Mouse (Mus musculus): Measurements from ENCODE around the gene Scaf11. TPM values are rescaled to one million over a fixed set of nuclear protein-coding genes. Genes with fewer than 3 reads are reported as not detected.
A peak's percentile ranks its signal among the peaks of the same experiment; 100 is the strongest.

Gene Scaf11
- polyA plus RNA-seq, 1 experiment from 2014 or later = 39.1 TPM

GRCm38 (mm10) chr15:96468316-96468715 lies 7.7 kb upstream of the Scaf11 start:
- no peak overlapping the region for H3K9ac ChIP-seq (ENCODE audit: low read depth, low read length)
- ATAC-seq = no peak
- WGBS = 89% methylated on average over 2 of the region's 2 CpGs
- H3K36me3 ChIP-seq (ENCODE audit: control insufficient read depth, insufficient read depth, low read length) = no peaks in the 10 kb centered on the region
- H3K27ac ChIP-seq (ENCODE audit: low read length) = no peak overlapping the region
- no peaks in the 10 kb centered on the region for H3K27me3 ChIP-seq (ENCODE audit: control insufficient read depth, insufficient read depth, low read depth, low read length)
- H3K4me1 ChIP-seq (ENCODE audit: control insufficient read depth, insufficient read depth, low read length) = no peaks in the 10 kb centered on the region
- H3K4me3 ChIP-seq (ENCODE audit: low read depth, low read length) = no peak overlapping the region
- H3K4me2 ChIP-seq (ENCODE audit: low read length) = no peak overlapping the region
- H3K9me3 ChIP-seq (replicated peaks; ENCODE audit: control insufficient read depth, low read length, poor library complexity, severe bottlenecking) = no peaks in the 10 kb centered on the region

GRCm38 (mm10) chr15:96467844-96468243 lies 7.2 kb upstream of the Scaf11 start:
- no peak overlapping the region for H3K9ac ChIP-seq (ENCODE audit: low read depth, low read length)
- H3K4me3 ChIP-seq (ENCODE audit: low read depth, low read length) = no peak overlapping the region
- no peaks in the 10 kb centered on the region for H3K27me3 ChIP-seq (ENCODE audit: control insufficient read depth, insufficient read depth, low read depth, low read length)
- WGBS = 73% methylated on average over 5 of the region's 5 CpGs
- no peak for ATAC-seq
- no peak overlapping the region for H3K4me2 ChIP-seq (ENCODE audit: low read length)
- no peaks in the 10 kb centered on the region for H3K9me3 ChIP-seq (replicated peaks; ENCODE audit: control insufficient read depth, low read length, poor library complexity, severe bottlenecking)
- no peaks in the 10 kb centered on the region for H3K36me3 ChIP-seq (ENCODE audit: control insufficient read depth, insufficient read depth, low read length)
- H3K4me1 ChIP-seq (ENCODE audit: control insufficient read depth, insufficient read depth, low read length) = no peaks in the 10 kb centered on the region
- H3K27ac ChIP-seq (ENCODE audit: low read length) = no peak overlapping the region

GRCm38 (mm10) chr15:96466362-96466903 lies 5.8 kb upstream of the Scaf11 start:
- WGBS = 95% methylated on average over 13 of the region's 13 CpGs
- no peak overlapping the region for H3K9ac ChIP-seq (ENCODE audit: low read depth, low read length)
- ATAC-seq = no peak
- H3K4me3 ChIP-seq (ENCODE audit: low read depth, low read length) = no peak overlapping the region
- H3K27me3 ChIP-seq (ENCODE audit: control insufficient read depth, insufficient read depth, low read depth, low read length) = no peaks in the 10 kb centered on the region
- H3K4me1 ChIP-seq (ENCODE audit: control insufficient read depth, insufficient read depth, low read length) = peaks cover 6% of the 10 kb centered on the region
- no peak overlapping the region for H3K27ac ChIP-seq (ENCODE audit: low read length)
- no peaks in the 10 kb centered on the region for H3K36me3 ChIP-seq (ENCODE audit: control insufficient read depth, insufficient read depth, low read length)
- no peaks in the 10 kb centered on the region for H3K9me3 ChIP-seq (replicated peaks; ENCODE audit: control insufficient read depth, low read length, poor library complexity, severe bottlenecking)
- H3K4me2 ChIP-seq (ENCODE audit: low read length) = no peak overlapping the region

DNA sequence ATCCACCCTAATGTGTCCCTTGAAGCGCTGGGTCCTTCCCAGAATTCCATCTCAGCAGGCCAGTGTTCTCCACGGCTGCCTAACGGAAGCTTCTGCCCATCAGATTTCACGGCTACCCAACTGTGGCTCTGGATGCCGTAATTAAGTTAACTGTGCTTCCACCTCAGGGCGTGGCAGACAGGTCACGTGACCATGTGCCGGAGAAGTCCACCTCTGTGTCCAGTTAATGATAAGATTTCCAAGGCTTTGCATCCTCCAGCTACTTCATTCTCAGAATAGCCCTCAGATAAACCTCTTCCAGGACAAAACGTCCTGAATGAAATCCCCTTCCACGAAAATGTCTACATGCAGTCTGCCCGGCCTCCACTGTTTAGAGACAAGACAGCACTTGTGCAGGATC lies 4.4 kb upstream of the Scaf11 start:
- Histone ChIP-seq H3K27me3 (ENCODE audit: control insufficient read depth, insufficient read depth, low read depth, low read length) (no peaks in the 10 kb centered on the region), H3K4me1 (ENCODE audit: control insufficient read depth, insufficient read depth, low read length) (peaks cover 6% of the 10 kb centered on the region), H3K9me3 (replicated peaks; ENCODE audit: control insufficient read depth, low read length, poor library complexity, severe bottlenecking) (no peaks in the 10 kb centered on the region), H3K36me3 (ENCODE audit: control insufficient read depth, insufficient read depth, low read length) (no peaks in the 10 kb centered on the region), H3K27ac (ENCODE audit: low read length) (no peak overlapping the region), H3K9ac (ENCODE audit: low read depth, low read length) (no peak overlapping the region), H3K4me2 (ENCODE audit: low read length) (no peak overlapping the region), H3K4me3 (ENCODE audit: low read depth, low read length) (no peak overlapping the region)
- 79% methylated on average over 11 of the region's 11 CpGs for WGBS
- no peak for ATAC-seq

- 96% methylated on average over 15 of the region's 15 CpGs for WGBS
- H3K27ac ChIP-seq (ENCODE audit: low read length) = no peak overlapping the region
- H3K9me3 ChIP-seq (replicated peaks; ENCODE audit: control insufficient read depth, low read length, poor library complexity, severe bottlenecking) = no peaks in the 10 kb centered on the region
- H3K36me3 ChIP-seq (ENCODE audit: control insufficient read depth, insufficient read depth, low read length) = no peaks in the 10 kb centered on the region
- H3K4me2 ChIP-seq (ENCODE audit: low read length) = no peak overlapping the region
- no peak for ATAC-seq
- peaks cover 14% of the 10 kb centered on the region for H3K4me1 ChIP-seq (ENCODE audit: control insufficient read depth, insufficient read depth, low read length)
- no peak overlapping the region for H3K9ac ChIP-seq (ENCODE audit: low read depth, low read length)
- H3K27me3 ChIP-seq (ENCODE audit: control insufficient read depth, insufficient read depth, low read depth, low read length) = no peaks in the 10 kb centered on the region
- no peak overlapping the region for H3K4me3 ChIP-seq (ENCODE audit: low read depth, low read length)
These were observed 3.2 kb upstream of the Scaf11 start for GRCm38 (mm10) chr15:96463821-96464220.

DNA sequence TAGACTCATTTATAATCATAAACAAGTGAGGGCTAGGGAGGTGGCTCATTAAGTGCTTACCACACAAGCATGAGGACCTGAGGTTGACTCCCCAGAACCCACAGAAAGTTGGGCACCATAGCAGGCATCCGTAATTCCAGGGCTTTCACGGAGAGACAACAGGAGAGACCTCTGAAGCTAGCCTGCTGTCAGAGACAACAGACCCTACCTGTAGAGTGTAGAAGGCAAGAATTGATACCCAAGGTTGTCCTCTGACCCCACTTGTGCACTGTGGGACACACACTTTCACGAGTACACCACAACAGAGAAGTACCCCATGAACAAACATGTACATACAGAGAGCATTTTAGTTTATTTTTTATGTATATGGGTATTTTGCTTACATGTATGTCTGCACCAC lies 2.0 kb upstream of the Scaf11 start:
- H3K4me1 ChIP-seq (ENCODE audit: control insufficient read depth, insufficient read depth, low read length) = peaks cover 17% of the 10 kb centered on the region
- H3K9ac ChIP-seq (ENCODE audit: low read depth, low read length) = no peak overlapping the region
- no peaks in the 10 kb centered on the region for H3K27me3 ChIP-seq (ENCODE audit: control insufficient read depth, insufficient read depth, low read depth, low read length)
- H3K36me3 ChIP-seq (ENCODE audit: control insufficient read depth, insufficient read depth, low read length) = no peaks in the 10 kb centered on the region
- H3K4me2 ChIP-seq (ENCODE audit: low read length) = no peak overlapping the region
- 93% methylated on average over 3 of the region's 3 CpGs for WGBS
- ATAC-seq = no peak
- no peaks in the 10 kb centered on the region for H3K9me3 ChIP-seq (replicated peaks; ENCODE audit: control insufficient read depth, low read length, poor library complexity, severe bottlenecking)
- no peak overlapping the region for H3K4me3 ChIP-seq (ENCODE audit: low read depth, low read length)
- no peak overlapping the region for H3K27ac ChIP-seq (ENCODE audit: low read length)

- Histone ChIP-seq H3K9me3 (replicated peaks; ENCODE audit: control insufficient read depth, low read length, poor library complexity, severe bottlenecking) (no peaks in the 10 kb centered on the region), H3K4me3 (ENCODE audit: low read depth, low read length) (peak overlapping the region; percentile 89), H3K4me1 (ENCODE audit: control insufficient read depth, insufficient read depth, low read length) (peaks cover 21% of the 10 kb centered on the region), H3K27me3 (ENCODE audit: control insufficient read depth, insufficient read depth, low read depth, low read length) (no peaks in the 10 kb centered on the region), H3K27ac (ENCODE audit: low read length) (peak overlapping the region; percentile 91), H3K9ac (ENCODE audit: low read depth, low read length) (peak overlapping the region; percentile 75), H3K36me3 (ENCODE audit: control insufficient read depth, insufficient read depth, low read length) (no peaks in the 10 kb centered on the region), H3K4me2 (ENCODE audit: low read length) (peak overlapping the region; percentile 86)
- WGBS = 12% methylated on average over 22 of the region's 22 CpGs
- ATAC-seq = peak; percentile 60
These were observed 1.2 kb upstream of the Scaf11 start for GRCm38 (mm10) chr15:96461541-96462512.

- Histone ChIP-seq H3K27ac (ENCODE audit: low read length) (peak overlapping the region; percentile 95), H3K36me3 (ENCODE audit: control insufficient read depth, insufficient read depth, low read length) (no peaks in the 10 kb centered on the region), H3K9ac (ENCODE audit: low read depth, low read length) (peak overlapping the region; percentile 83), H3K4me2 (ENCODE audit: low read length) (peak overlapping the region; percentile 53), H3K27me3 (ENCODE audit: control insufficient read depth, insufficient read depth, low read depth, low read length) (no peaks in the 10 kb centered on the region), H3K4me3 (ENCODE audit: low read depth, low read length) (peak overlapping the region; percentile 89), H3K9me3 (replicated peaks; ENCODE audit: control insufficient read depth, low read length, poor library complexity, severe bottlenecking) (no peaks in the 10 kb centered on the region), H3K4me1 (ENCODE audit: control insufficient read depth, insufficient read depth, low read length) (peaks cover 21% of the 10 kb centered on the region)
- ATAC-seq = no peak
- under 1% methylated on average over 43 of the region's 50 CpGs for WGBS
These were observed 253 bp downstream of the Scaf11 start for GRCm38 (mm10) chr15:96460451-96460729.

DNA sequence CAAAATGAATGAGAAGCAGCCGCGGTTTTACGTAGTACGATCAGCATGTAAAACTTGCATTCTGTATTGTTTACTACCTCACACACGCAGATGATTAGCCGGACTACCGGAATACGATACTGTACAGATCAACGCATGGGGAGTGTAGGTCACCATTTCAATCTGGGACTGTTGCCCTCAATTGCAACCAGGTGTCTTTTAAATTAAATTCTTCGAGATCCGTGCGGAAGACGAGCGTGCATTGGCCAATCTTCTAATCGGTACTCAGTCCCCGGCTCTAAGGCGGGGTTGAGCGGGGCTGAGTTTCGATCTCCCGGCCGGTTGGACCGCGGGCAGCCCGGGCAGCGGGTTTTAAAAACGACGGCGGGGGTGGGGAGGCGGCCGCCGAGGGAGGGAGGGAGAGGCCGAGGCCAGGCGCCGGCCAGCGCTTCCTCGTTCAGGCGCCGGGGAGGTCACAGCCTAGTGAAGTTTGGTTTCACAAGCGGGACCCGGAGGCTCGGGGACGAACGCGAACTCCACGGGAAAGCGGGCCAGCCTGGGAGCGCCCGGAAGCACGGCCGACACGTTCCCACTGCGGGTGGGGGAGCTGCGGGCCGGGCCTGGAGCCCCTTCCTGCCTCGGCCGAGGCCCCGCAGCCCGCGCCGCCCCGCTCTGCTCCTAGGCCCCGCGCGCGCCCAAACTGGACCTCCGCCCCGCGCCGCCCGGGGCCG lies 747 bp downstream of the Scaf11 start:
- Histone ChIP-seq H3K4me2 (ENCODE audit: low read length) (peak overlapping the region; percentile 53), H3K4me3 (ENCODE audit: low read depth, low read length) (peak overlapping the region; percentile 89), H3K4me1 (ENCODE audit: control insufficient read depth, insufficient read depth, low read length) (peaks cover 21% of the 10 kb centered on the region), H3K36me3 (ENCODE audit: control insufficient read depth, insufficient read depth, low read length) (no peaks in the 10 kb centered on the region), H3K9ac (ENCODE audit: low read depth, low read length) (peak overlapping the region; percentile 83), H3K27me3 (ENCODE audit: control insufficient read depth, insufficient read depth, low read depth, low read length) (no peaks in the 10 kb centered on the region), H3K9me3 (replicated peaks; ENCODE audit: control insufficient read depth, low read length, poor library complexity, severe bottlenecking) (no peaks in the 10 kb centered on the region), H3K27ac (ENCODE audit: low read length) (peak overlapping the region; percentile 95)
- WGBS = under 1% methylated on average over 58 of the region's 71 CpGs
- peak; percentile 46 for ATAC-seq

Data from midbrain, embryonic 16.5 days (tissue).